Mouse (Mus musculus): ENCODE data around the gene Ptrh1. TPM values are rescaled to one million over a fixed set of nuclear protein-coding genes. Genes with fewer than 3 reads are reported as not detected.

Ptrh1 gene
- 1 to 10 TPM; 5.9 to 7.9 TPM for total RNA-seq (2021)

- peak; percentile 91 to 97 for DNase-seq (ENCODE audit: extremely low spot score in 1 of 2, low spot score in 1 of 2)
Observed at GRCm38 (mm10) chr2:32775359-32776074, at the start of gene Ptrh1, which contains the start of gene Ttc16. TSS of gene Ptrh1 (plus strand) at chr2:32775786. TSS of gene Ttc16 (minus strand) at chr2:32775633.

DNA sequence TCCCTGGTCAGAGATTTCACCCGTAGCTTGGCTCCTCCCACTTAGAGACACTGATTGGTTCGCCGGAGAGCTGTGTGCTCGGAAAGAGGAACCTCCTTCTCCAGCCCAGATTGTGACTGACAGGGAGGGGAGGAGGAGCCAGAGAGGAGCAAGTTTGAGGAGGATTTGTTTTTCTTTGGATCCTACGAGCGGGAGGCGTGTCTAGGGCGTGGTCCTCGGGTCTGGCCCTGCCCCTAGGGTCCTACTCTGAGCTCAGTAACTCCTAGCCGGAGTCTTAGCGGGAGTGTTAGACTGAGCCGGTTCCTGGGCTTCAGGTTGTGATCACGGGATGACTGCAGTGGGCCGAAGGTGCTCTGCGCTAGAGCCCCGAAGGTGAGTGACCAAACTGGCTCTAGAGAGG, 48.2 kb upstream of the Ptrh1 start:
- peak; percentile 52 to 54 for DNase-seq (ENCODE audit: extremely low spot score in 1 of 2, low spot score in 1 of 2)

GRCm38 (mm10) chr2:32728463-32728862, 47.1 kb upstream of the Ptrh1 start:
- no peak for DNase-seq (ENCODE audit: extremely low spot score in 1 of 2, low spot score in 1 of 2)

GRCm38 (mm10) chr2:32729547-32729946, 46.0 kb upstream of the Ptrh1 start:
- DNase-seq (ENCODE audit: extremely low spot score in 1 of 2, low spot score in 1 of 2) = no peak

- no peak for DNase-seq (ENCODE audit: extremely low spot score in 1 of 2, low spot score in 1 of 2)
Observed at GRCm38 (mm10) chr2:32730854-32731253, 44.7 kb upstream of the Ptrh1 start.

- DNase-seq (ENCODE audit: extremely low spot score in 1 of 2, low spot score in 1 of 2) = no peak
Observed at GRCm38 (mm10) chr2:32731911-32732310, 43.7 kb upstream of the Ptrh1 start.

GRCm38 (mm10) chr2:32732695-32733094, 42.9 kb upstream of the Ptrh1 start:
- DNase-seq (ENCODE audit: extremely low spot score in 1 of 2, low spot score in 1 of 2) = no peak

GRCm38 (mm10) chr2:32734480-32734879, 41.1 kb upstream of the Ptrh1 start:
- no peak for DNase-seq (ENCODE audit: extremely low spot score in 1 of 2, low spot score in 1 of 2)

DNA sequence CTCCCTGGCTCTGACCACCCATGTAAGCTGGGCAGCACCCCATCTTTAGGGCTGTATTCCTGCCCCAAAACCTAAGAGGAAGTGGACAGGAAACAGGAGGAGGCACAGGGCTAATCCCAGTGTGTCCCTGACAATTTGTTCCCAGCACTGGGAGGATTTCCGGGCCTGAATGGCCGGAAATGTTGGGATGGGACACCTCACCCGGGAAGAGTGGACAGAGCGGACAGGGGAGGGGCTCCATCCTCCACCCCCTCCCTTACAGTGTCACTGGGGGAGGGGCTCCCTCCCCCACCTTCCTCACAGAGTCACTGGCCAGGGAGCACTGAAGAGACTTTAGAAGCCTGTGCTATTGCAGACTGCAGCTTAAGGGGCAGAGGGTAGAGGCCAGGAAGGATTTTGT, 40.7 kb upstream of the Ptrh1 start:
- no peak for DNase-seq (ENCODE audit: extremely low spot score in 1 of 2, low spot score in 1 of 2)

- no peak for DNase-seq (ENCODE audit: extremely low spot score in 1 of 2, low spot score in 1 of 2)
Observed at GRCm38 (mm10) chr2:32736306-32736829, 39.2 kb upstream of the Ptrh1 start.

GRCm38 (mm10) chr2:32737008-32737407, 38.6 kb upstream of the Ptrh1 start:
- DNase-seq (ENCODE audit: extremely low spot score in 1 of 2, low spot score in 1 of 2) = no peak

GRCm38 (mm10) chr2:32739311-32739710, 36.3 kb upstream of the Ptrh1 start:
- no peak for DNase-seq (ENCODE audit: extremely low spot score in 1 of 2, low spot score in 1 of 2)

DNA sequence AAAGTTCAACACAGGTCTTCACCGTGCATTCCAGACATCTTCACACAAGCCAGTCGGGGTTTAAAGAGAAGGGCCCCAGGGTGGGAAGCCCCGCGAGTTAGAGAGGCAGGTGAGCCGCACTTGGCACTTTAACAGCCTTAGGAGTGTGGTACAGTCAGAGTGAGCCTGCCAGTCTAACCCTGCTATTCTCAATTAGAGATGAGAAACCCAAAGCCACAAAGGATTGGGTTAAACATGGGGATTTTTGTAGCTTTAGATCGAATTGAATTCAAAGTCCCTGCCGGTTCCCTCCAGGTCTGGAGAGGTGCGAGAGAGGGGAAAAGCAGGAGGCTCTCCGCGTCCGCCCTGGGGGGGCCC, 34.7 kb upstream of the Ptrh1 start, which contains the start of gene 6330409D20Rik:
Gene 6330409D20Rik (minus strand): TSS at position 101 of the 357 bp plus-strand sequence.
- no peak for DNase-seq (ENCODE audit: extremely low spot score in 1 of 2, low spot score in 1 of 2)

- DNase-seq (ENCODE audit: extremely low spot score in 1 of 2, low spot score in 1 of 2) = peak; percentile 43 to 63
Observed at GRCm38 (mm10) chr2:32741273-32742172, 34.1 kb upstream of the Ptrh1 start.

- DNase-seq (ENCODE audit: extremely low spot score in 1 of 2, low spot score in 1 of 2) = peak; percentile 64 to 72
Observed at GRCm38 (mm10) chr2:32742173-32742531, 33.4 kb upstream of the Ptrh1 start.

- no peak for DNase-seq (ENCODE audit: extremely low spot score in 1 of 2, low spot score in 1 of 2)
Observed at GRCm38 (mm10) chr2:32744272-32744982, 31.2 kb upstream of the Ptrh1 start.

- DNase-seq (ENCODE audit: extremely low spot score in 1 of 2, low spot score in 1 of 2) = no peak
Observed at GRCm38 (mm10) chr2:32749082-32749481, 26.5 kb upstream of the Ptrh1 start.

GRCm38 (mm10) chr2:32750199-32750598, 25.4 kb upstream of the Ptrh1 start:
- DNase-seq (ENCODE audit: extremely low spot score in 1 of 2, low spot score in 1 of 2) = no peak

DNA sequence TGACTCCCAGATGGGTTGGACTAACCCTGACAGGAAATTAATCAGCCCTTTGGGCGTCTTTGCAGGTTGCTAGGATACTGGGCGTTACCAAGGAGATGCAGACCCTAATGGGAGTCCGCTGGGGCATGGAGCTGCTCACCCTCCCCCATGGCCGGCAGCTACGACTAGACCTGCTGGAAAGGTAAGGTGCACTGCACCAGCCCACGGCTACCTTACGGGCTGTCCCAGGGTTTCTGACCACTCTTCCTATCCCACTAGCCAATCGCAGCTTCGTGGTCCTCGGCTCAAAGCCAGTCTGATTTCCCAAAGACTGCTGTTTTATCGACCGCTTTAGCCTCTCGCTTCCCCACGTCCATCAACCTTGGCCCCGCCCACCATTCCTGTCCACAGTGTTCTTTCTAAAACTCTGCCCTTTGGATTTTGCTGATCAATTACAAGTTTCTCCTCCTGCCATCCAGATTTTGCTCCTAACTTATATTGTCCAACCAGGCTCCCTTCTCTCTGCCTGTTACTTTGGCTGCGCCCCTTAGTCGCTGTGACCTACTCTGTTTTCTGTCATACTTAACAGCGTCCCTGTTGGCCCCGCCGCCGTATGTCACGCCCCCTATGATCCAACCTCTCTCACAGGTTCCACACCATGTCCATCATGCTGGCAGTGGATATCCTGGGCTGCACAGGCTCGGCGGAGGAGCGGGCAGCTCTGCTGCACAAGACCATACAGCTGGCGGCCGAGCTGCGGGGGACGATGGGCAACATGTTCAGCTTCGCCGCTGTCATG, 24.5 kb upstream of the Ptrh1 start:
- DNase-seq (ENCODE audit: extremely low spot score in 1 of 2, low spot score in 1 of 2) = no peak

- no peak for DNase-seq (ENCODE audit: extremely low spot score in 1 of 2, low spot score in 1 of 2)
Observed at GRCm38 (mm10) chr2:32751665-32752033, 23.9 kb upstream of the Ptrh1 start.
